Mouse (Mus musculus): ENCODE results near the gene Bcat2. TPM values are rescaled to one million over a fixed set of nuclear protein-coding genes. Genes with fewer than 3 reads are reported as not detected.
A peak's percentile ranks its signal among the peaks of the same experiment; 100 is the strongest.

The Bcat2 gene
- polyA plus RNA-seq, 1 experiment from 2014 or later, result 72.0 TPM

DNA sequence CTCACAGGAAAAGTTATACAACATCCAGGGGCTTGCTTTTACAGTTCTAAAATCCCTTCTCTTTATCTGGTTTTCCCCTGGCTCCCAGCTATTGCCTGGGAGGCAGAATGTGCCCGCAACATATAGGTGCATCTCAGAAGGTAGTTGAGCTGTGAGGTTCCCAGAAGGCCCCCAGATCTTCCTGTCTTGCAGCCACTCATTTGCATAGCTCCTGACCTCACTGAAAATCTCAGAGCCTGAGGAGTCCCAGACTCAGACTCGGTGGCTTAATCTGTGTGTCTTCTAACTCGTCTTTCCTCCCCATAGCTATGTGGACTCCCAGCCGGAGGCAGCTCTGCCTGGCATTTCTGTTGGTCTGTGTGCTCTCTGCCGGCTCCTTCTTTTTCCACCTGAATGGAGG, 48.4 kb downstream of the Bcat2 start:
- Histone ChIP-seq H3K4me2 (ENCODE audit: low read length) (no peak overlapping the region), H3K27ac (replicated peaks in 1 of 2; ENCODE audit: control insufficient read depth in 1 of 2, insufficient read depth in 1 of 2, low read depth in 2 of 2, low read length in 2 of 2) (no peak overlapping the region), H3K9me3 (ENCODE audit: control insufficient read depth, low read length) (no peaks in the 10 kb centered on the region), H3K4me3 (ENCODE audit: control insufficient read depth in 1 of 2, insufficient read depth in 1 of 2, low read depth in 1 of 2, low read length in 2 of 2) (no peak overlapping the region), H3K4me1 (ENCODE audit: control insufficient read depth in 2 of 2, insufficient read depth in 2 of 2, low read length in 2 of 2) (peaks cover 0 to 6% of the 10 kb centered on the region in 2 experiments; a peak in 1 of 4 replicates), H3K9ac (ENCODE audit: low read length) (no peak overlapping the region), H3K36me3 (ENCODE audit: control insufficient read depth, insufficient read depth, low read length) (no peaks in the 10 kb centered on the region), H3K27me3 (ENCODE audit: control insufficient read depth, insufficient read depth, low read length) (peaks cover 46% of the 10 kb centered on the region)
- 77% methylated on average over 5 of the region's 5 CpGs for WGBS
- ATAC-seq (ENCODE audit: insufficient number of reproducible peaks, insufficient read depth, low FRiP score, low read depth), result no peak

DNA sequence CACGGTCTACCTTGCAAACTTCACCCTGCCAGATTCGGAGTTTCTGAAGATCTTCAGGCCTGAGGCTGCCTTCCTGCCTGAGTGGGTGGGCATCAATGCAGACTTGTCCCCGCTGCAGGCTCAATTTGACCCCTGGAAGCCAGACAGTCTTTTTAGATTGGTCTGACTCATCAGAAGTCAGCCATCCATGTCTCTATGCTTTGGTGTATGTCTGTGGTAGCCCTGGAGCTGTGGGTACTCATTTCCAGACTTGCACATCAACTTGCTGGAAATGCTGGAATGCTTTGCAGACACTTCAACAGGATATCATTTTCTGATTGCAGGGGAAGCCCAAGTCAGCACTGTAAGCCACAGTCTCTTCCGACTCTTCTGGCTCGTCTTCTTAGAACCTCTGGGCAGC, 49.6 kb downstream of the Bcat2 start:
- Histone ChIP-seq H3K4me3 (ENCODE audit: control insufficient read depth in 1 of 2, insufficient read depth in 1 of 2, low read depth in 1 of 2, low read length in 2 of 2) (no peak overlapping the region), H3K9me3 (ENCODE audit: control insufficient read depth, low read length) (no peaks in the 10 kb centered on the region), H3K9ac (ENCODE audit: low read length) (no peak overlapping the region), H3K27me3 (ENCODE audit: control insufficient read depth, insufficient read depth, low read length) (peaks cover 46% of the 10 kb centered on the region), H3K27ac (replicated peaks in 1 of 2; ENCODE audit: control insufficient read depth in 1 of 2, insufficient read depth in 1 of 2, low read depth in 2 of 2, low read length in 2 of 2) (no peak overlapping the region), H3K4me2 (ENCODE audit: low read length) (no peak overlapping the region), H3K4me1 (ENCODE audit: control insufficient read depth in 2 of 2, insufficient read depth in 2 of 2, low read length in 2 of 2) (peaks cover 0 to 6% of the 10 kb centered on the region in 2 experiments; a peak in 1 of 4 replicates), H3K36me3 (ENCODE audit: control insufficient read depth, insufficient read depth, low read length) (no peaks in the 10 kb centered on the region)
- no peak for ATAC-seq (ENCODE audit: insufficient number of reproducible peaks, insufficient read depth, low FRiP score, low read depth)
- 69% methylated on average over 5 of the region's 5 CpGs for WGBS

DNA sequence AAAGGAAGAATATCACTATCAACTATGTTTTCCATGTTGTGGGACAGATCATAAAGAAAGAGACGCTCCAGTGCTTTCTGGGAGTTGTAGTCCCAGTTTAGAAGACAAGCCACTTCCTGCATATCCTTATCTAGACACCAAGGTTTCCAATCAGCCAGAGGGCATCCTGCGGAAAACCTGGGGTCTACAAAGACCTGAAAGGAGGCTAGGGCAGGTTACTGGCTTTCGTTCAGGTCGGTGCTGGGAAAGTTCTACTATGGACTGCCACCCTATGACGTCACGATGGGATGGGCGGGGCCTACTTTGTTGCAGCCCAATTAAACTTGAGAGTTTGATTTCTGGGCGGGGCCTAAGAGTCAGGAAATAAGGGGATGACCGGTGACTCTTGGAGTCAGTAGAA, 51.5 kb downstream of the Bcat2 start, which contains the start of gene Izumo1:
TSS of gene Izumo1 (plus strand) at position 369 of the 400 bp plus-strand sequence.
- Histone ChIP-seq H3K36me3 (ENCODE audit: control insufficient read depth, insufficient read depth, low read length) (no peaks in the 10 kb centered on the region), H3K9ac (ENCODE audit: low read length) (no peak within 1 kb of the TSS), H3K4me2 (ENCODE audit: low read length) (peak within 1 kb of the TSS; percentile 18; the same call in 1 of the 2 replicates), H3K4me1 (ENCODE audit: control insufficient read depth in 2 of 2, insufficient read depth in 2 of 2, low read length in 2 of 2) (peaks cover 0 to 4% of the 10 kb centered on the region in 2 experiments; a peak in 1 of 4 replicates), H3K27ac (replicated peaks in 1 of 2; ENCODE audit: control insufficient read depth in 1 of 2, insufficient read depth in 1 of 2, low read depth in 2 of 2, low read length in 2 of 2) (no peak within 1 kb of the TSS), H3K9me3 (ENCODE audit: control insufficient read depth, low read length) (no peaks in the 10 kb centered on the region), H3K27me3 (ENCODE audit: control insufficient read depth, insufficient read depth, low read length) (peaks cover 35% of the 10 kb centered on the region), H3K4me3 (ENCODE audit: control insufficient read depth in 1 of 2, insufficient read depth in 1 of 2, low read depth in 1 of 2, low read length in 2 of 2) (0 out of 4 replicates have a peak within 1 kb of the TSS, but pooled peaks have one; percentile 1 to 8)
- WGBS, result 26% methylated on average over 9 of the region's 9 CpGs
- ATAC-seq (ENCODE audit: insufficient number of reproducible peaks, insufficient read depth, low FRiP score, low read depth), result no peak

DNA sequence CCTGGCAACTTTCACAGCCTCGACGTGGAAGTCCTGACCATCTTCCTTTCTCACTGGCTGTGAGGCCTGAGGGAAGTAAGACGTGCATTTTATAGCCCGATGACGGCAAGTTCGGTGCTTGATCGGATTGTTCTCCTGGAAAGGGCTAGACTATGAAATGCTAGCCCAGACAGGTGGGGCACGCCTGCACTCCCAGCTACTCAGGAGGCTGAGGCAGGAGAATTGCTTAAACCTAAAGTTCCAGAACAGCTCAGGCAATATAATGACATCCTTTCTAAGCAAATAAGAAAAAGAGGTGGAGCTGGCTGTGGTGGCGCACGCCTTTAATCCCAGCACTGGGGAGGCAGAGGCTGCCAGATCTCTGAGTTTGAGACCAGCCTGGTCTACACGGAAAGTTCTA, 53.6 kb downstream of the Bcat2 start:
- no peak overlapping the region for H3K4me2 ChIP-seq (ENCODE audit: low read length)
- H3K27ac ChIP-seq (replicated peaks in 1 of 2; ENCODE audit: control insufficient read depth in 1 of 2, insufficient read depth in 1 of 2, low read depth in 2 of 2, low read length in 2 of 2), result no peak overlapping the region
- no peak overlapping the region for H3K9ac ChIP-seq (ENCODE audit: low read length)
- 92% methylated on average over 11 of the region's 11 CpGs for WGBS
- H3K4me3 ChIP-seq (ENCODE audit: control insufficient read depth in 1 of 2, insufficient read depth in 1 of 2, low read depth in 1 of 2, low read length in 2 of 2), result no peak overlapping the region
- no peak for ATAC-seq (ENCODE audit: insufficient number of reproducible peaks, insufficient read depth, low FRiP score, low read depth)
- H3K4me1 ChIP-seq (ENCODE audit: control insufficient read depth in 2 of 2, insufficient read depth in 2 of 2, low read length in 2 of 2), result peaks cover 3% of the 10 kb centered on the region in 2 experiments; a peak in 2 of 4 replicates
- peaks cover 23% of the 10 kb centered on the region for H3K27me3 ChIP-seq (ENCODE audit: control insufficient read depth, insufficient read depth, low read length)
- H3K9me3 ChIP-seq (ENCODE audit: control insufficient read depth, low read length), result no peaks in the 10 kb centered on the region
- no peaks in the 10 kb centered on the region for H3K36me3 ChIP-seq (ENCODE audit: control insufficient read depth, insufficient read depth, low read length)

DNA sequence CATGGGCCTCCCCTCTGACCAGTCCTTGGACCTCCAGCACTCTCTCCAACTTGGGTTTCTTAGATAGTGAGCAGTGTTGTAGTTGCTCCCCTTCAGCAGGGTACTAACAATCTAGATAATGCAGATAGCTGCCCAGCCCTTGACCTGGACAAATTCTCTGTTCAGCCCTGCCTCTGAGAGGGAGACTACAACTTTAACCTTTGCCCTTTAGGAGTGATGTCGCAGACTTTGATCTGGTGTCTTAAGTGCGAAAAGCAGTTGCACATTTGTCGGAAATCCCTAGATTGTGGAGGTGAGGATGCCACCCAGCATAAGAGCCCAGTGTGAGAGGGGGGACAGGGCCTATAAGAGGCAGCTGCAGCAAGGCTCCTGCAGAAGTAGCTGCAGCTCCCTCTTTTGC, 54.8 kb downstream of the Bcat2 start:
- ATAC-seq (ENCODE audit: insufficient number of reproducible peaks, insufficient read depth, low FRiP score, low read depth), result no peak
- no peaks in the 10 kb centered on the region for H3K9me3 ChIP-seq (ENCODE audit: control insufficient read depth, low read length)
- no peak overlapping the region for H3K27ac ChIP-seq (replicated peaks in 1 of 2; ENCODE audit: control insufficient read depth in 1 of 2, insufficient read depth in 1 of 2, low read depth in 2 of 2, low read length in 2 of 2)
- peaks cover 3 to 7% of the 10 kb centered on the region in 2 experiments; a peak in 2 of 4 replicates for H3K4me1 ChIP-seq (ENCODE audit: control insufficient read depth in 2 of 2, insufficient read depth in 2 of 2, low read length in 2 of 2)
- H3K36me3 ChIP-seq (ENCODE audit: control insufficient read depth, insufficient read depth, low read length), result no peaks in the 10 kb centered on the region
- WGBS, result 78% methylated on average over 3 of the region's 3 CpGs
- no peak overlapping the region for H3K9ac ChIP-seq (ENCODE audit: low read length)
- H3K4me2 ChIP-seq (ENCODE audit: low read length), result no peak overlapping the region
- peaks cover 12% of the 10 kb centered on the region for H3K27me3 ChIP-seq (ENCODE audit: control insufficient read depth, insufficient read depth, low read length)
- no peak overlapping the region for H3K4me3 ChIP-seq (ENCODE audit: control insufficient read depth in 1 of 2, insufficient read depth in 1 of 2, low read depth in 1 of 2, low read length in 2 of 2)

DNA sequence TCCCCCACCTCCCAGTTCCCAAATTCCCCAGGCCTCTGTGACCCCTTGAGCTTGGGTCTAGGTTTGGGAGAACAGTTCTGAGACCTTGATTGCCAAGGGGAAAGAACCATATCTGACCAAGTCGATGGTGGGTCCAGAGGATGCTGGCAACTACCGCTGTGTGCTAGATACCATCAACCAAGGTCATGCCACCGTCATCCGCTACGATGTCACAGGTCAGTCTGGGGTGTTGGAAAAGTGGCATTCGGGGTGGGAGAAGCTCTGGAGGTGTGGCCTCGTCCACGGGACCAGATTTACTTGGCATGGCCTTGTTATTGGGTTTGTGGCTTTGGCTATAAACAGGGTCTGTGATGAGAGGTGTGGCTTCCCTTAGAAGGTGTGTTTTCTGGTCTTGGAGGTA, 55.5 kb downstream of the Bcat2 start:
- H3K9me3 ChIP-seq (ENCODE audit: control insufficient read depth, low read length), result no peaks in the 10 kb centered on the region
- no peak overlapping the region for H3K27ac ChIP-seq (replicated peaks in 1 of 2; ENCODE audit: control insufficient read depth in 1 of 2, insufficient read depth in 1 of 2, low read depth in 2 of 2, low read length in 2 of 2)
- peaks cover 3 to 7% of the 10 kb centered on the region in 2 experiments; a peak in 2 of 4 replicates for H3K4me1 ChIP-seq (ENCODE audit: control insufficient read depth in 2 of 2, insufficient read depth in 2 of 2, low read length in 2 of 2)
- H3K4me2 ChIP-seq (ENCODE audit: low read length), result no peak overlapping the region
- no peak overlapping the region for H3K4me3 ChIP-seq (ENCODE audit: control insufficient read depth in 1 of 2, insufficient read depth in 1 of 2, low read depth in 1 of 2, low read length in 2 of 2)
- no peak overlapping the region for H3K9ac ChIP-seq (ENCODE audit: low read length)
- no peak for ATAC-seq (ENCODE audit: insufficient number of reproducible peaks, insufficient read depth, low FRiP score, low read depth)
- H3K27me3 ChIP-seq (ENCODE audit: control insufficient read depth, insufficient read depth, low read length), result peaks cover 7% of the 10 kb centered on the region
- 89% methylated on average over 8 of the region's 8 CpGs for WGBS
- H3K36me3 ChIP-seq (ENCODE audit: control insufficient read depth, insufficient read depth, low read length), result no peaks in the 10 kb centered on the region

DNA sequence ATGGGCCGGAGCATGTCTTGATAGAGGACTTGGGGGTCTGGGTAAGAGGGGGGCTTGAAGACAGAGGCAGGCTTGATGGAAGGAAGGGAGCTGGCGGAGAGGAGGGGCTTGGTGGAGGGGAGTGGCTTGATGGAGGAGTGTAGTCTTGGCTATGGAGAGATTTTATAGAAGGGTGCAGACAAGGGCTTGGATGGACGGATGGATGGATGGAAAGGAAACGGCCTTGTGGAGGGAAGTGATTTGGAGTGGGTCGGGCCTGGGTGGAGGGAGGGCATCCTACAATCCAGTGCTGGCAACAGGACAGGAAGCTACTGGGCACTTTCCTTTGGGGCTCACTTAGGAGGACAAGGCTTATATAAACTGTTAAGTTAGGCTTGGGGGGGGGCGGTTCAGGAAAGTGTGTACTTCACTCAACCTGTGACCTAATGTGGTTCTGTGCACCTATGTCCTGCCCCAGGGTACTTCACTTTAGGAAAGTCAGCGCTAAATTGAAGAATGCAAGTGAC, 56.7 kb downstream of the Bcat2 start:
- Histone ChIP-seq H3K27ac (replicated peaks in 1 of 2; ENCODE audit: control insufficient read depth in 1 of 2, insufficient read depth in 1 of 2, low read depth in 2 of 2, low read length in 2 of 2) (peak overlapping the region; percentile 54 to 82), H3K4me3 (ENCODE audit: control insufficient read depth in 1 of 2, insufficient read depth in 1 of 2, low read depth in 1 of 2, low read length in 2 of 2) (no peak overlapping the region), H3K9ac (ENCODE audit: low read length) (no peak overlapping the region), H3K9me3 (ENCODE audit: control insufficient read depth, low read length) (no peaks in the 10 kb centered on the region), H3K4me2 (ENCODE audit: low read length) (peak overlapping the region; percentile 97; the same call in 1 of the 2 replicates), H3K27me3 (ENCODE audit: control insufficient read depth, insufficient read depth, low read length) (peaks cover 7% of the 10 kb centered on the region), H3K4me1 (ENCODE audit: control insufficient read depth in 2 of 2, insufficient read depth in 2 of 2, low read length in 2 of 2) (peaks cover 3 to 7% of the 10 kb centered on the region in 2 experiments; a peak in 2 of 4 replicates), H3K36me3 (ENCODE audit: control insufficient read depth, insufficient read depth, low read length) (no peaks in the 10 kb centered on the region)
- no peak for ATAC-seq (ENCODE audit: insufficient number of reproducible peaks, insufficient read depth, low FRiP score, low read depth)
- 73% methylated on average over 7 of the region's 7 CpGs for WGBS

DNA sequence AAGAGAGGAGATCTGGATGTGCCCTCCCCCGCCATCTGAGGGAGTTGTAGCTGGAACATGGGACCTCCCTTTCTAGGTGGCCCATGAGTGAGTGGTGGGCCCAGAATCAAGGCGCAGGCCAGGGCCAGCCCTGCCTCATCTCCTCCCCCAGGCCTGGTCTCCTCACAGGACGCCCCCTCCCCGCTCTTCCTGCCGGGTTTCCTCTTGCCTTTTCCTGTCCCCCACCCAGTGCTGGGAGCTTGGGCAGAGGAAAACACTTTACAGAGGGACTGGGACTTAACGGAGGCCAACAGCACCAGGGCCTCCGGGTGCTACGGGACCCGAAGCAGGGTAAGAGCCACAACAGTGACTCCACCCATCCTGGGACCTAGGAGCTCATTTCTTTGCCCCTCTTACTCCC, 57.3 kb downstream of the Bcat2 start, which contains the start of gene Rasip1:
TSS of gene Rasip1 (plus strand) at position 228 of the 400 bp plus-strand sequence.
- Histone ChIP-seq H3K9me3 (ENCODE audit: control insufficient read depth, low read length) (no peaks in the 10 kb centered on the region), H3K36me3 (ENCODE audit: control insufficient read depth, insufficient read depth, low read length) (no peaks in the 10 kb centered on the region; the same call in 1 of the 2 replicates), H3K27me3 (ENCODE audit: control insufficient read depth, insufficient read depth, low read length) (peaks cover 7% of the 10 kb centered on the region), H3K27ac (replicated peaks in 1 of 2; ENCODE audit: control insufficient read depth in 1 of 2, insufficient read depth in 1 of 2, low read depth in 2 of 2, low read length in 2 of 2) (peak within 1 kb of the TSS; percentile 76 to 82), H3K4me3 (ENCODE audit: control insufficient read depth in 1 of 2, insufficient read depth in 1 of 2, low read depth in 1 of 2, low read length in 2 of 2) (peak within 1 kb of the TSS; percentile 60 to 65), H3K4me1 (ENCODE audit: control insufficient read depth in 2 of 2, insufficient read depth in 2 of 2, low read length in 2 of 2) (peaks cover 3 to 9% of the 10 kb centered on the region in 2 experiments; a peak in 3 of 4 replicates), H3K9ac (ENCODE audit: low read length) (peak within 1 kb of the TSS; percentile 86), H3K4me2 (ENCODE audit: low read length) (peak within 1 kb of the TSS; percentile 97)
- ATAC-seq (ENCODE audit: insufficient number of reproducible peaks, insufficient read depth, low FRiP score, low read depth), result peak; percentile 29
- 57% methylated on average over 9 of the region's 9 CpGs for WGBS

All from heart, embryonic 14.5 days (tissue).